Mouse (Mus musculus) mature B cell (primary cell): ENCODE results near the gene Socs3.

ENCODE experiments used
- in situ Hi-C: fragments of 300-500 bp; cut with MboI; formaldehyde crosslinking; loops from 2 replicates; pipeline ENCODE4 v1.14.3; 2019

The Socs3 gene

GRCm38 (mm10) chr11:117955621-117956020, 14.2 kb downstream of the Socs3 start:
- in situ Hi-C loops = no loop called here

- in situ Hi-C loops = no loop called here
Measured at GRCm38 (mm10) chr11:117954819-117955218, 15.0 kb downstream of the Socs3 start.

GRCm38 (mm10) chr11:117954094-117954493, 15.8 kb downstream of the Socs3 start:
- in situ Hi-C loops = no loop called here

- in situ Hi-C loops = no loop called here
Measured at GRCm38 (mm10) chr11:117952174-117952933, 17.5 kb downstream of the Socs3 start.

- in situ Hi-C loops = no loop called here
Measured at GRCm38 (mm10) chr11:117951391-117951790, 18.5 kb downstream of the Socs3 start.

- in situ Hi-C loops = no loop called here
Measured at GRCm38 (mm10) chr11:117949392-117950091, 20.3 kb downstream of the Socs3 start.

GRCm38 (mm10) chr11:117946996-117947419, 22.8 kb downstream of the Socs3 start:
- in situ Hi-C loops = no loop called here

- in situ Hi-C loops = no loop called here
Measured at GRCm38 (mm10) chr11:117946195-117946979, 23.5 kb downstream of the Socs3 start.

GRCm38 (mm10) chr11:117941848-117942247, 28.0 kb downstream of the Socs3 start:
- in situ Hi-C loops = no loop called here

GRCm38 (mm10) chr11:117941325-117941834, 28.5 kb downstream of the Socs3 start:
- in situ Hi-C loops = no loop called here

GRCm38 (mm10) chr11:117940881-117941280, 29.0 kb downstream of the Socs3 start:
- in situ Hi-C loops = no loop called here

GRCm38 (mm10) chr11:117939741-117940285, 30.0 kb downstream of the Socs3 start:
- in situ Hi-C loops = no loop called here

GRCm38 (mm10) chr11:117939004-117939730, 30.7 kb downstream of the Socs3 start:
- in situ Hi-C loops = no loop called here

- in situ Hi-C loops = no loop called here
Measured at GRCm38 (mm10) chr11:117936202-117936601, 33.6 kb downstream of the Socs3 start.

- in situ Hi-C loops = no loop called here
Measured at GRCm38 (mm10) chr11:117935616-117936015, 34.2 kb downstream of the Socs3 start.

GRCm38 (mm10) chr11:117934576-117935368, 35.1 kb downstream of the Socs3 start:
- in situ Hi-C loops = no loop called here

GRCm38 (mm10) chr11:117934168-117934567, 35.7 kb downstream of the Socs3 start:
- in situ Hi-C loops = no loop called here

GRCm38 (mm10) chr11:117932195-117932594, 37.7 kb downstream of the Socs3 start:
- in situ Hi-C loops = no loop called here

- in situ Hi-C loops = no loop called here
Measured at GRCm38 (mm10) chr11:117931576-117931975, 38.3 kb downstream of the Socs3 start.

GRCm38 (mm10) chr11:117930781-117931338, 39.0 kb downstream of the Socs3 start:
- in situ Hi-C loops = no loop called here
